Mouse (Mus musculus) NIH3T3 (cell line): Measurements from ENCODE around the gene Gp1ba.
A peak's percentile ranks its signal among the peaks of the same experiment; 100 is the strongest.

Source experiments
- DNase-seq: peaks from one replicate; pipeline ENCODE4 v3.0.0-alpha.2; 2012; ENCODE audit warnings: low read depth

Gene Gp1ba

GRCm38 (mm10) chr11:70653345-70654197, 14.6 kb downstream of the Gp1ba start:
- DNase-seq: peak; percentile 78

GRCm38 (mm10) chr11:70654198-70654922, 15.4 kb downstream of the Gp1ba start, which contains the start of gene Pfn1:
Pfn1 (minus strand) TSS chr11:70654644.
- DNase-seq: peak; percentile 93

DNA sequence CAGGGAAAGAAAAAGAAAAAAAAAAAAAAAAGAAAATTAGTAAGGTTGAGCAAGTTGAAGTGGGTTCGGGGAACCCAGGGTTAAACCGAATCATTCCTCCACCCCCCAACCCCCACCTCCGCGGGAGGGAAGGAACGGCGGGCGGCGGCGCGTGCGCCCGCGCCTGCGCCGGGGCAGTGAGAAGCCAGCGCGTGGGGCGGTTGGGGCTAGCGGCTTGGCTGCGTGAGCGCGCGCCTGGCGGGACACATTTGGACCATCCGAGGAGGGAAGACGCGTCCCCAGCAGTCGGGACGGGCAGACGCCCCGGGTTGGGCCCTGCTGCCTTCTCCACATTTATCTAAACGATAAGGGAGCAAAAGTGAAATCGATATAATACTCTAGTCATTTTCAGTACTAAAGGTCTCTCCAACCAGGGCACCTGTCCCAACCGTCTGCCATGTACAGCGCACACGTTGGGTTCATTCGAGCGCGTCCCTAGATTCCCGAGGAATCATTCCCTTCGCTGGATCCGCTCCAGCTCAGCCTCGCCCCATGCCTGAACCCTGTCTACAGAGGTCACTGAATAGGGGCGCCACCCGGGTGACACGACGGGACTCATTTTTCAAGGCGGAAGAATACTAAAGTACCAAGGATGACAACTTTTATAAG, 16.1 kb downstream of the Gp1ba start:
- peak; percentile 93 for DNase-seq

DNA sequence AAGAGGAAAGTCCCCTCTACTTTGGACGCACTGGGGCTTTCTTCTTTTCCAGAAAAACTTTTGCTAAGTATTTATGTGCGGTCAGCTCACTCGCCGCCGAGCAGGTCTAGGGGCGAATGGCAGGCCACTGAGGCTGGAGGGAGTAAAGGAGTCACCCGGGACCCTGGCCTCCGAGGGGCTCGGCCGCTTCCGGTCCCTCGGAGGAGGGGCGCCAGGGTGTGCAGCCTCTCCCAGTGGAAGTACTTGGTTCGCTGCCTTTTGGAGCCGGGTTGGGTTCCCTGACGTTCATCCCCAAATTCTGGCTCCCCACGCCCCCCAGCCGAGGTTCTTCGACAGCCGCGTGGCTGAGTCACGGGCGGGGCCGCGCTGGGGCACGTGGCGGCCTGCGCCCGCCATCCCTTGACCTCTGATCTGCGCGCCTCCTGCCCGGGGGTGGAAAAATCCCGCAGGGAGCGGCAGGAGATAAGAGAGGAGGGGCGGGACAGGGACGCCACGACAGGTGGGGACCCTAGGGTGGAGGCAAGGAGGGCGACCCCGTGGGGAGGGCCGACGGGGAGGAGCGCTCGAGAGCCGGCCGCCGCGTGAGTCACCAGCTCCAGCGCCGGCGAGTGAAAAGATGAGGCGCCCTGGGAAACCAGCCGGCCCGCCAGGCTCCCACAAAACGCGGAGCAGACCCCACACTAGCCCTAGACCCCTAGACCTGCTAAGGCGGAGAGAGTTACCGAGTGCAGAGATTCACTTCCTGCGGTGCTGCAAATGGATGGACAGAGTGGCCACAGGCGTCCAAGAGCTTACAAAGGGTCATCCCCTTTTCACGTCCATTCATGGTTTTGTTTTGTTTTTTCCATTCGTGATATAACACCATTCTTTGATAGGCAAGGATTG, 16.9 kb downstream of the Gp1ba start:
- peak; percentile 78 for DNase-seq

- peak; percentile 75 for DNase-seq
These were observed 17.6 kb downstream of the Gp1ba start for GRCm38 (mm10) chr11:70656456-70656927.

DNA sequence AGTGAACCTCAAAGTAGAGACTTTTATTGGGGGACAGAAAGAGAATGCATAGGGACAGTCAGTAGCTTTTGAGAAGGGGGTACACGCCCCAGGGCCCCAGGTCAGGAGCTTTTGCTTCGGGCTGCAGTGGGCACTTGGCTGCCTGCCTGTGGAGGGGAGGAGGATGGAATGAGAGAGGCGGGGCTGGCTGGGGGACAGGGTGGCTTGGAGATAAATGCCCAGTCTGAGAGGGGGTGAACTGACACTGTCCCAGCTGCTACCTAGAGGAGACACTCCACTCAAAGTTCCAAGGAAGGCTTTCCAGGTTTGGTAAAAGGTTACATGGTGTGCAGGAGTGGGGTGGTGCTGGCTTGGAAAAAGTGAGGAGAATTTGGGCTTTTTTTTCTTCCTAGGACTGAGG, 18.0 kb downstream of the Gp1ba start, which contains the start of gene Eno3:
TSS of gene Eno3 (plus strand) at position 239 of the 400 bp plus-strand sequence.
- no peak for DNase-seq

DNA sequence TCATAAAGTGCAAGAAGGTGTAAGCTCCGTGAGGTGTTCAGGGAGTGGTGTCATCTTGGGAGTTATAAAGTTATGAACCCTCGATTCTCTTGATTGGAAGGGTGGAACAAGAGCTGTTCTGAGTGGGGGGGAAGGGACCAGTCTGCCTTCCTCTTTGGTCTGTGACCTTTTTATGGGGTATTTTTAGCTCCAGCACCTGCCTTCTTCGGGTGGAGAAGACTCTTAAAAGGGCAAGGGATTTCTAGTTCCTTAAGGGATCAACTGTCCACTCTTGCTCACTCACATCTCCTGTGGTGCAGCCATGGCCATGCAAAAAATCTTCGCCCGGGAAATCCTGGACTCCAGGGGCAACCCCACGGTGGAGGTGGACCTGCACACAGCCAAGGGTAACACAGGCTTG, 18.7 kb downstream of the Gp1ba start:
- DNase-seq: no peak

DNA sequence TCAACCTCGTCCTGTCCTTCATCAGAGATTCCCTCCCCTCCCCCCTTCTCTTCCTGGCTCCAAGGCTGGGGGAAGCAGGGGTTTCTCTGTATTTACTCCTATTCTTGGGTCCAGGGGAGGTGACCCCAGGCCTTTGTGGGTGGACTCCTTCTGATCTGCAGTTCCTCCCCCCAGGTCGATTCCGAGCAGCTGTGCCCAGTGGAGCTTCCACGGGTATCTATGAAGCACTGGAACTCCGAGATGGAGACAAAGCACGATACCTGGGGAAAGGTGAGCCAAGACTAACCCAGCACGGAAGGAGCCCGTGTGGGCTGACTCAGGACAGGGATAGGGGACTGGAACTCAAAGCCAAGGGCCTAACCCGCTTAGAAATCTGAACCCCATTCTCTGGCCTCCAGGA, 19.1 kb downstream of the Gp1ba start:
- no peak for DNase-seq

DNA sequence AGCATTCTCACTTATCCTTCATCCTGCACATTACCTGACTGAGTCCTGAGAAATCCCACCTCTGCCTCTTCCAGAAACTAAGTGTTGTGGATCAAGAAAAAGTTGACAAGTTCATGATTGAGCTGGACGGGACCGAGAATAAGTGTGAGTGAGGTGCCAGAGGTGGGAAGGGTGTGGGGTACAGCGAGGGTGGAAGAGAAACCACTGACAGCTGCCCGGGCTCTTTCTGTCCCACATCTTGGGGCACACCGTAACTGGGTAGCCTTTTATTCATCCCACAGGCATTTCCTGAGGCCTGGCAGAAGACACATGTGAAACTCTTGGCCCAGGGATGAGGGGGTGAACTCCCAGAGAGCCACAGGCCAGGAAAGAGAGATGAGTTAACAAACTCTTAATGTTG, 19.6 kb downstream of the Gp1ba start:
- DNase-seq: peak; percentile 35

DNA sequence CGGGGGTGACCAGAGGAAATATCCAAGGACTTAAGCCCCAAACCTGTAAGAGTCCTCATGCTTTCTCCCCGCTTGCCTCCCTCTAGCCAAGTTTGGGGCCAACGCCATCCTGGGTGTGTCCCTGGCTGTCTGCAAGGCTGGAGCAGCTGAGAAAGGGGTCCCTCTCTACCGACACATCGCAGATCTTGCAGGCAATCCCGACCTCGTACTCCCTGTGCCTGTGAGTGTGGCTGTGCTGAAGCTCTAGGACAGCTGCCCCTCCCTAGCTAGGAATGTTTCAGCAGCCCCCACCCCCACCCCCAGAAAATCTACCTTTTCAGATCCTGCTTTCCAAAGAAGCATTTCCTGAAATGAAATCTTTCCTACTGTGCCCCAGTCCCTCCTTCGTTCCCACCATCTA, 20.0 kb downstream of the Gp1ba start:
- no peak for DNase-seq

DNA sequence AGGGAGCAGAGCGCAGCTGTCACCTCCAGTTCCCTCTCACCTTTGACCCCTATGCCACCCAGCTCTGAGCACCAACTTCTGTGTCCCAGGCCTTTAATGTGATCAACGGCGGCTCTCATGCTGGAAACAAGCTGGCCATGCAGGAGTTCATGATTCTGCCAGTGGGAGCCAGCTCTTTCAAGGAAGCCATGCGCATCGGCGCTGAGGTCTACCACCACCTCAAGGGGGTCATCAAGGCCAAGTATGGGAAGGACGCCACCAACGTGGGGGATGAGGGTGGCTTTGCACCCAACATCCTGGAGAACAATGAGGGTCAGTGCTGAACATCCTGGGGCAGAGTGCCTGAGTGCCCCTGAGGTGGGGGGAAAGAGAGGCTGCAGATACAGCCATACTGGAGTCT, 21.6 kb downstream of the Gp1ba start:
- DNase-seq: no peak

DNA sequence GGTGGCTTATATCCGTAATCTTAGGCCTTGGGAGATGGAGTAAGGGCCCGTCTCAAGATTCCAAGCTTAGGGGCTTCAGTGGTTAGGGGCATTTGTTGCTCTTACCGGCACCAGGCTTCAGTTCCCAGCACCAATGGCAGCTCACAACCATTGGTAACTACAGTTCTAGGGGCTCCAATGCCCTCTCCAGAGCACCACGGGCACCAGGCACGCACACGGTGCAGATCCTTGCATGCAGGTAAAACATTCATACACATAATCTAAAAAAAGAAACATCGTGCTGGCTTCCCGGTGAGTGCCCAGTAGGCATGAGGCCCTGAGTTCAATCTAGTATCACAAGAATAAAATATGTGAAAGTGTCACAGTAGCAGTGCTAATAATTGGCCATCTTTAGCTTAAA, 24.2 kb downstream of the Gp1ba start:
- no peak for DNase-seq

- DNase-seq: no peak
These were observed 25.0 kb downstream of the Gp1ba start for GRCm38 (mm10) chr11:70663957-70664356.

DNA sequence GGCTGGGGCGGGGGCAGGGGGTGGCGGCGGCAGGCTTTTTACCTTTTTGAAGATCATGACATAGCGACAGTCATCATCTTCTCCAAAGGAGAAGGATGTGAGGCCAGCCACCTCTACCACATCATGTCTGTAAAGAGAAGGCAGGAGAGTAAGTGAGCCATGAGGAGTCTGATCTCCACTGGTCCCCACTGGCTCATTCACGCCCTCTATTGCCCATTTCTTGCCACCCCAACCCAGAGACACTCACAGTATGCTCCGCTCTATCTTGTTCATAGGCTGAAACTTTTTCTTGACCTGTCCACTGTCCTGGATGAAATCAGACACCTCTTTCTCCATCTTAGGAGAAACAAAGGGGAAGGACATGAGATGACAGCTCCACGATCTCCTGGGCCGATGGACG, 25.8 kb downstream of the Gp1ba start:
- DNase-seq: no peak

- no peak for DNase-seq
These were observed 27.8 kb downstream of the Gp1ba start for GRCm38 (mm10) chr11:70666687-70667086.

DNA sequence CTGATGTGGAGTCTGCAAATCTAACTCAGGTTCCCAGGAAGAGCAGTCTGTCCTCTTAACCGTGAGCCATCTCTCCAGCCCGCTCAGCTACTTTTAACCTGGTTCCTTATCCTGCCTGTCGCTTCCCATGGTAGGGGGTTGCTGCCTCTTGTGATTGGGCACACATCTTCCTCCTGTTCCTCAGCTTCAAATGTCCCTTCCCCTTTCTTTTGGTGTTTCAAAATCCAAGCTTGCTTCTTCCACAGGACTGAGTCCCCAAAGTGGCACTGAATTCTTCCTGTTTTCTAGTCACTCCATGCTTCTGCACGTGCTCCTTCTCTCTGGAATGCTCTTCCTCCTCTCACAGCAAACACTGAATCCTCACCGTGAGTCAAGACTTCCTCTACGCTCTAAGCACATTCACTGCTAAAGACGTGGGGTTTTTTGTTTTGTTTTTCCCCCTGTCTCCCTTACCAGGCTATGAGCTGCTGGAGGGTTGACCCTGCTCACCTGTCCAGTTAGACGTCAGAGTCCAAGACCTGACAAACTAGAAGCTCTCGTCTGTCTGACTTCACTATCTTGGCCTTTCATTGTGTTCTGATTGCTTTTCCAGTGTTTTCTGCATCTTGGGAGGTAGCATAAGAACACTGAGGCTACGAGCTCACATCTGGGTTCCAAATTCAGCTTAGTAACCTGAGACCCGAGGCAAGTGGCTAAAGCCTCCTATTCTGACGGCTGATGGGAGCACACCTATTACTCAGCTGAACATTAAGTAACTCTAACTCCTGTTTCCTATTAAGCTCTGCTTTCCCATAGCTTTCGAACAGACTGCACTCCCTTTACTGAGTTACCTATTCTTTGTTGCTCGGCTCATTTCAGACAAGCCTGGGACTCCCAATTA, 28.6 kb downstream of the Gp1ba start:
- DNase-seq: peak; percentile 55

- DNase-seq: peak; percentile 94
These were observed 29.4 kb downstream of the Gp1ba start for GRCm38 (mm10) chr11:70668335-70668770.

DNA sequence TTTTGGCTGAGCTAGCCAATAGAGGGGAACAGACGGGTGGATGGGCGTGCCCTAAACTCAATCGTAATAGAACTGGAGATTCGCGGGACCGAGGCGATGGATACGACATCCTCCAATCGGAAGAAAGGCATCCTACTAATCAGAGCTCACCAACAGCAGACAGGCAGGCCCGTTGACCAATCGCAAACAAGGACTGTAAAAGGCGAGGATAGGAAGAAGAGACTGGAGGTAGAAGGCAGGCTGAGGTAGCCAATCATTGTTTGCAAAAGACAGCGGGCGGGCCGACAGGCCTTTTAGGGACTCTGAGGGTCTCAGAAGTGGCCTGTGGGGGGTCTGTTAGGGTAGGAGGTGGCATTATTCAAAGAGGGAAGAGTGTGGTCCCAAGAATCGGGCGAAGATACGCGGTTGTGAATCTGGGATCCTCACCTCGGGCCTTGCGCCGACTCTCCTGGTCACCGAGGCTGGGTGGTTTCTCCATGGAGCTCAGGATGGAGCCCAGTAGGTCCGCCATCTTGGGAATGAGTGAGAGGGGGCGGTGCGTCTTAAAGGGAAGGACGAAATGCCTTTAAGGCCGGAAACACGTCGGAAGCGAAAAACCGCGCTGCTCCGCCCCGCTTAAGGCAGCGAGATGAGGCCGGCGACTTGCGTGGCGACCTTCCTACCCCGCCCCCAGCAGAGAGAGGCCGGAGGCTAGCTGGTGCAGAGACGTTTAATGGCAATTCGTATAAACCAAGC, 30.0 kb downstream of the Gp1ba start, which contains the start of gene Spag7:
TSS of gene Spag7 (minus strand) at position 646 of the 735 bp plus-strand sequence.
- DNase-seq: peak; percentile 99

DNA sequence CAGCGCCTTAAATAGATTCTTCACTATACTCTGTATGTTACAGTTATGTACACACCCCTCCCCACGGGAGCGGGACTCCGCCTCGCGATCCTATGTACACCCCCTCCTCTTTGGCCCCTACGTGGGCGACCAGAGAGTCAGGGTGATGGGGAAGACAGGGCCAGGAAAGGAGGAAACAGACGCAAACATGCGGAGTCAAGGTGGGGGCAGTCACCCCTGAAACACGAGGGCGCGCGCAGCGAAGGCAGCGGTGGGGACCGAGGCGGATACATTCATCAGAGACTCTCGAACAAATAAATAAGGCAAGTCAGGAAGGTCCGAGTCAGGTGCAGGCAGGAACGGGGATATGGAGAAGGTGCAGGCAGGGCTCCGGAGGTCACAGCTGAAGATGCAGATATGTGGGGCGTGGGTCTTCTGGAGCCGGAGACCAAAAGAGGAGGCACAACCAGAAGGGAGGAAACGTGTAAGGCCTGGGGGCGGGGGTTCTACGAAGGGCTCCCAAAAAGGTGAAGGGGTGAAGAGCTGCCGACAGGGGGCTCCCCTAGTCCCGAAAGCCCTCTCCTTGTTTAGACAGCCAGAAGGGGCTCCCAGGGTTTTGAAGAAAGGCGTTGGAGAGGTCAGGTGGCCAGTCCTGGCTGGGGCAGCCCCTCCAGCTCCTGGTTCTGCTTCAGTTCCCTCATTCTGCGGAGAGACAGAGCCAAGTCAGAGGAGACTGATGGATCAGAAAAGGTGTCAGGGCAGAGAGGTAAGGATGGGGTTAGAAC, 30.8 kb downstream of the Gp1ba start:
- peak; percentile 90 for DNase-seq
